Mouse (Mus musculus): ENCODE data around the gene Serpina6. TPM values are rescaled to one million over a fixed set of nuclear protein-coding genes. Genes with fewer than 3 reads are reported as not detected.
"Not testable (repeated sequence)": the region's sequence is repeated elsewhere in the genome, so short reads cannot be mapped to it uniquely, and the experiment has no call there.

Serpina6 gene
- polyA plus RNA-seq, 2 experiments, result 793 to 1,383 TPM

- no peak overlapping the region for H3K27ac ChIP-seq
- TF ChIP-seq EP300 (IDR thresholded peaks at IDR 0.05; ENCODE audit: low read depth), result no peak
- TF ChIP-seq CTCF (IDR thresholded peaks at IDR 0.05; ENCODE audit: low read depth), result no peak
- no peak overlapping the region for H3K9ac ChIP-seq (replicated peaks)
- WGBS (ENCODE audit: insufficient replicate concordance), result 39% methylated on average over 2 of the region's 2 CpGs
- 0 out of 2 replicates have a peak overlapping the region, but pooled peaks have one; percentile 26 for H3K4me2 ChIP-seq (ENCODE audit: low read depth)
- no peaks in the 10 kb centered on the region for H3K27me3 ChIP-seq (ENCODE audit: control insufficient read depth, insufficient read depth, low read length)
- no peak for DNase-seq (ENCODE audit: low read depth in 3 of 3, low spot score in 3 of 3)
- peaks cover 0 to 18% of the 10 kb centered on the region in 2 experiments; a peak in 2 of 4 replicates for H3K4me1 ChIP-seq (replicated peaks; ENCODE audit: control insufficient read depth in 2 of 2, insufficient read depth in 2 of 2, low read length in 1 of 2)
- no peaks in the 10 kb centered on the region for H3K36me3 ChIP-seq (replicated peaks; ENCODE audit: control insufficient read depth, insufficient read depth, low read depth)
- H3K9me3 ChIP-seq (ENCODE audit: control insufficient read depth, low read length), result no peaks in the 10 kb centered on the region
- ATAC-seq (ENCODE audit: insufficient read depth), result peak; percentile 46; the same call in 1 of the 2 replicates
- H3K4me3 ChIP-seq (ENCODE audit: insufficient read depth in 1 of 2, low read depth in 2 of 2, low read length in 2 of 2), result no peak overlapping the region
Measured at GRCm38 (mm10) chr12:103681739-103682138, 24.7 kb upstream of the Serpina6 start.

- H3K36me3 ChIP-seq (replicated peaks; ENCODE audit: control insufficient read depth, insufficient read depth, low read depth), result no peaks in the 10 kb centered on the region
- ATAC-seq (ENCODE audit: insufficient read depth) (no peak), DNase-seq (ENCODE audit: low read depth in 3 of 3, low spot score in 3 of 3) (no peak)
- TF ChIP-seq EP300 (IDR thresholded peaks at IDR 0.05; ENCODE audit: low read depth) (no peak), CTCF (IDR thresholded peaks at IDR 0.05; ENCODE audit: low read depth) (no peak)
- no peaks in the 10 kb centered on the region for H3K27me3 ChIP-seq (ENCODE audit: control insufficient read depth, insufficient read depth, low read length)
- 44% methylated on average over 2 of the region's 2 CpGs for WGBS (ENCODE audit: insufficient replicate concordance)
- H3K4me2 ChIP-seq (ENCODE audit: low read depth), result no peak overlapping the region
- H3K9ac ChIP-seq (replicated peaks), result no peak overlapping the region
- H3K9me3 ChIP-seq (ENCODE audit: control insufficient read depth, low read length), result no peaks in the 10 kb centered on the region
- no peak overlapping the region for H3K4me3 ChIP-seq (ENCODE audit: insufficient read depth in 1 of 2, low read depth in 2 of 2, low read length in 2 of 2)
- H3K4me1 ChIP-seq (replicated peaks; ENCODE audit: control insufficient read depth in 2 of 2, insufficient read depth in 2 of 2, low read length in 1 of 2), result peaks cover 0 to 16% of the 10 kb centered on the region in 2 experiments; a peak in 2 of 4 replicates
- H3K27ac ChIP-seq, result no peak overlapping the region
Measured at GRCm38 (mm10) chr12:103681169-103681568, 24.2 kb upstream of the Serpina6 start.

- not testable (repeated sequence) for DNase-seq (ENCODE audit: low read depth in 3 of 3, low spot score in 3 of 3); H3K36me3 ChIP-seq (replicated peaks; ENCODE audit: control insufficient read depth, insufficient read depth, low read depth); H3K9me3 ChIP-seq (ENCODE audit: control insufficient read depth, low read length); H3K27me3 ChIP-seq (ENCODE audit: control insufficient read depth, insufficient read depth, low read length); H3K27ac ChIP-seq; H3K4me2 ChIP-seq (ENCODE audit: low read depth); H3K4me3 ChIP-seq (ENCODE audit: insufficient read depth in 1 of 2, low read depth in 2 of 2, low read length in 2 of 2); H3K9ac ChIP-seq (replicated peaks)
- WGBS (ENCODE audit: insufficient replicate concordance), result 73% methylated on average over 1 of the region's 1 CpGs
- H3K4me1 ChIP-seq (replicated peaks; ENCODE audit: control insufficient read depth in 2 of 2, insufficient read depth in 2 of 2, low read length in 1 of 2), result peaks cover 0 to 14% of the 10 kb centered on the region in 2 experiments; a peak in 2 of 4 replicates
- 0 out of 2 replicates have a peak, but pooled peaks have one; percentile 22 for ATAC-seq (ENCODE audit: insufficient read depth)
Measured at GRCm38 (mm10) chr12:103679853-103680252, 22.8 kb upstream of the Serpina6 start.

GRCm38 (mm10) chr12:103676039-103676438 is 19.0 kb upstream of the Serpina6 start, which contains the start of gene Serpina16:
Gene Serpina16, minus strand, starts transcription at chr12:103676139.
- TF ChIP-seq EP300 (IDR thresholded peaks at IDR 0.05; ENCODE audit: low read depth) (no peak), CTCF (IDR thresholded peaks at IDR 0.05; ENCODE audit: low read depth) (no peak)

GRCm38 (mm10) chr12:103673179-103673578 is 16.2 kb upstream of the Serpina6 start:
- TF ChIP-seq EP300 (IDR thresholded peaks at IDR 0.05; ENCODE audit: low read depth) (no peak), CTCF (IDR thresholded peaks at IDR 0.05; ENCODE audit: low read depth) (no peak)
- H3K9ac ChIP-seq (replicated peaks), result no peak overlapping the region
- ATAC-seq (ENCODE audit: insufficient read depth) (no peak), DNase-seq (ENCODE audit: low read depth in 3 of 3, low spot score in 3 of 3) (no peak)
- H3K4me1 ChIP-seq (replicated peaks; ENCODE audit: control insufficient read depth in 2 of 2, insufficient read depth in 2 of 2, low read length in 1 of 2), result peaks cover 0 to 6% of the 10 kb centered on the region in 2 experiments; a peak in 1 of 4 replicates
- no peak overlapping the region for H3K4me3 ChIP-seq (ENCODE audit: insufficient read depth in 1 of 2, low read depth in 2 of 2, low read length in 2 of 2)
- H3K4me2 ChIP-seq (ENCODE audit: low read depth), result no peak overlapping the region
- H3K36me3 ChIP-seq (replicated peaks; ENCODE audit: control insufficient read depth, insufficient read depth, low read depth), result no peaks in the 10 kb centered on the region
- 49% methylated on average over 2 of the region's 2 CpGs for WGBS (ENCODE audit: insufficient replicate concordance)
- no peaks in the 10 kb centered on the region for H3K9me3 ChIP-seq (ENCODE audit: control insufficient read depth, low read length)
- H3K27me3 ChIP-seq (ENCODE audit: control insufficient read depth, insufficient read depth, low read length), result no peaks in the 10 kb centered on the region
- no peak overlapping the region for H3K27ac ChIP-seq

More at GRCm38 (mm10) chr12:103676039-103676438, 19.0 kb upstream of the Serpina6 start, which contains the start of gene Serpina16:
- no peak within 1 kb of the TSS for H3K27ac ChIP-seq
- 61% methylated on average over 1 of the region's 1 CpGs for WGBS (ENCODE audit: insufficient replicate concordance)
- no peaks in the 10 kb centered on the region for H3K27me3 ChIP-seq (ENCODE audit: control insufficient read depth, insufficient read depth, low read length)
- no peak within 1 kb of the TSS for H3K4me3 ChIP-seq (ENCODE audit: insufficient read depth in 1 of 2, low read depth in 2 of 2, low read length in 2 of 2)
- peaks cover 0 to 13% of the 10 kb centered on the region in 2 experiments; a peak in 2 of 4 replicates for H3K4me1 ChIP-seq (replicated peaks; ENCODE audit: control insufficient read depth in 2 of 2, insufficient read depth in 2 of 2, low read length in 1 of 2)
- H3K9ac ChIP-seq (replicated peaks), result no peak within 1 kb of the TSS
- DNase-seq (ENCODE audit: low read depth in 3 of 3, low spot score in 3 of 3), result no peak
- H3K9me3 ChIP-seq (ENCODE audit: control insufficient read depth, low read length), result no peaks in the 10 kb centered on the region
- no peak for ATAC-seq (ENCODE audit: insufficient read depth)
- H3K4me2 ChIP-seq (ENCODE audit: low read depth), result no peak within 1 kb of the TSS
- H3K36me3 ChIP-seq (replicated peaks; ENCODE audit: control insufficient read depth, insufficient read depth, low read depth), result no peaks in the 10 kb centered on the region

Measured in liver, embryonic 14.5 days (tissue).